Mouse (Mus musculus): Measurements from ENCODE around the gene Fam241b.
"Not testable (repeated sequence)": the region's sequence is repeated elsewhere in the genome, so short reads cannot be mapped to it uniquely, and the experiment has no call there.

The Fam241b gene

GRCm38 (mm10) chr10:62076248-62077134 is 67.2 kb downstream of the Fam241b start:
- peak in 1 of 2 experiments; percentile 31 for DNase-seq (ENCODE audit: low spot score in 2 of 2)

GRCm38 (mm10) chr10:62071346-62071745 is 72.4 kb downstream of the Fam241b start:
- not testable (repeated sequence) for DNase-seq (ENCODE audit: low spot score in 2 of 2)

- DNase-seq (ENCODE audit: low spot score in 2 of 2) = no peak
Measured at GRCm38 (mm10) chr10:62070636-62071035, 73.1 kb downstream of the Fam241b start.

- DNase-seq (ENCODE audit: low spot score in 2 of 2) = no peak
Measured at GRCm38 (mm10) chr10:62069946-62070345, 73.8 kb downstream of the Fam241b start.

- DNase-seq (ENCODE audit: low spot score in 2 of 2) = no peak
Measured at GRCm38 (mm10) chr10:62069398-62069797, 74.3 kb downstream of the Fam241b start.

GRCm38 (mm10) chr10:62068532-62068931 is 75.2 kb downstream of the Fam241b start:
- DNase-seq (ENCODE audit: low spot score in 2 of 2) = peak; percentile 39 to 41

- DNase-seq (ENCODE audit: low spot score in 2 of 2) = no peak
Measured at GRCm38 (mm10) chr10:62066213-62066612, 77.5 kb downstream of the Fam241b start.

GRCm38 (mm10) chr10:62062786-62063185 is 80.9 kb downstream of the Fam241b start:
- DNase-seq (ENCODE audit: low spot score in 2 of 2) = no peak

GRCm38 (mm10) chr10:62060969-62061678 is 82.6 kb downstream of the Fam241b start:
- DNase-seq (ENCODE audit: low spot score in 2 of 2) = no peak

- DNase-seq (ENCODE audit: low spot score in 2 of 2) = no peak
Measured at GRCm38 (mm10) chr10:62060224-62060913, 83.4 kb downstream of the Fam241b start.

GRCm38 (mm10) chr10:62058508-62059375 is 85.0 kb downstream of the Fam241b start:
- no peak for DNase-seq (ENCODE audit: low spot score in 2 of 2)
